Mouse (Mus musculus) hindbrain, embryonic 16.5 days (tissue): ENCODE results near the gene Gpr152. TPM values are rescaled to one million over a fixed set of nuclear protein-coding genes. Genes with fewer than 3 reads are reported as not detected.
"Not testable (repeated sequence)": the region's sequence is repeated elsewhere in the genome, so short reads cannot be mapped to it uniquely, and the experiment has no call there.

ENCODE experiments used
- ATAC-seq: fragments of 200-750 bp; cut with Nextera tagmentation; 2 replicates; pipeline ENCODE4 v1.8.0; 2017; ENCODE audit warnings: moderate TSS enrichment, moderate library complexity
- H3K27ac ChIP-seq: fragments of 300-500 bp; sonication (generic); 2 replicates; pipeline ENCODE4 v1.5.1; 2014; ENCODE audit warnings: low read depth, mild to moderate bottlenecking, control low read depth, low read length, moderate library complexity
- H3K27me3 ChIP-seq: fragments of 300-500 bp; sonication (generic); replicated peaks from 2 replicates; pipeline ENCODE4 v1.6.1; 2014; ENCODE audit warnings: low read length; ENCODE audit not compliant: control insufficient read depth, insufficient read depth
- H3K36me3 ChIP-seq: fragments of 300-500 bp; sonication (generic); 2 replicates; pipeline ENCODE4 v1.6.1; 2014; ENCODE audit warnings: mild to moderate bottlenecking, low read length, moderate library complexity, mixed read lengths; ENCODE audit not compliant: control insufficient read depth, insufficient read depth
- H3K4me1 ChIP-seq: fragments of 300-500 bp; sonication (generic); 2 replicates; pipeline ENCODE4 v1.6.1; 2014; ENCODE audit warnings: low read depth, low read length; ENCODE audit not compliant: control insufficient read depth, insufficient read depth
- H3K4me2 ChIP-seq: fragments of 300-500 bp; sonication (generic); 2 replicates; pipeline ENCODE4 v1.6.1; 2014; ENCODE audit warnings: mild to moderate bottlenecking, low read length, control low read depth, moderate library complexity
- H3K4me3 ChIP-seq: fragments of 300-500 bp; sonication (generic); 2 replicates; pipeline ENCODE4 v1.5.1; 2014; ENCODE audit warnings: mild to moderate bottlenecking, low read length, control low read depth, moderate library complexity
- H3K9ac ChIP-seq: fragments of 300-500 bp; sonication (generic); 2 replicates; pipeline ENCODE4 v1.6.1; 2014; ENCODE audit warnings: low read depth, mild to moderate bottlenecking, control low read depth, low read length, moderate library complexity
- H3K9me3 ChIP-seq: fragments of 300-500 bp; sonication (generic); 2 replicates; pipeline ENCODE4 v1.6.1; 2014; ENCODE audit warnings: mild to moderate bottlenecking, low read length, moderate library complexity; ENCODE audit not compliant: control insufficient read depth
- WGBS: fragments of 180-500 bp; shearing (Covaris S2); extraction: QIAGEN DNeasy Blood & Tissue Kit; methylation state at CpG from one replicate; pipeline ENCODE4 v1.1.7; 2014; 5-methylcytosine and 5-hydroxymethylcytosine counted together
- polyA plus RNA-seq: library from polyadenylated mRNA; unstranded; fragments of >200 nt; fragmentation: Nextera tagmentation; extraction: Ambion mirVana; gene quantifications from 2 replicates; pipeline ENCODE4 v1.2.1, GENCODE M21; 2015

Gene Gpr152
- polyA plus RNA-seq, 1 experiment from 2014 or later, result not detected

DNA sequence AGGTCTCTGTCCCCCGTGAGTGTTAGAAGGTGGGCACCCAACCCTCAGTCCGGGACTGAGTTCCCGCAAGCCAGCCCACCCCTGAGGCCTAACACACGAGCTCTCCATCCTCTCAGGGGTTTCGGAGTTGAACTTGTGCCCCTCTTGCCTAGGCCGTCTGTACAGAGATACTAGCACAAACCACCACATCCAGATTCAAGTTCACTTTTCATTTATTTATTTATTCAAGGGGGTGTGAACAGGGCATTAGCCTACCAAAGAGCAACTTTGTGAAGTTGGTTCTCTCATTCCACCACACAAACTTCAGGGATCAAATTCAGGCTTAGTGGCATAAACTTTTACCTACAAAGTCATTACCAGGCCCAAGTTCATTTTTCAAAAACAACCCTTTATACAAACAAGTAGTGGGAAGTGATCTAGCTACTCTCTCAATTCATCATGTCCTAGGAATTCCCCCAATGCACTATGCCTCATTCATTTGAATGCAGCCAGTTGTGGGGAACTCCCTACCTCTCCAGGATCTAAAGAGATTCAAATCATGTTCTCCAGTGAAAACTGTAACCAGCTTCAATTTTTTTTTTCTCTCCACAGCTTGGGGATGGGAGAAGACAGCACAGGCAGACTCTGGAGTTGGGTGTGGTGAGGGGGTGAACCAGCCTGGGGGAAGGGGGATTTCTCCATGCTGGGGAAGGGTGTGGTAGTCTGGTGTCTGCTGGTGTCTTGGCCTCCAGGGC lies 4.2 kb upstream of the Gpr152 start:
- not testable (repeated sequence) for H3K4me1 ChIP-seq, H3K9me3 ChIP-seq, H3K4me2 ChIP-seq, H3K27me3 ChIP-seq, H3K4me3 ChIP-seq, H3K27ac ChIP-seq, H3K9ac ChIP-seq, ATAC-seq
- H3K36me3 ChIP-seq, result 0 out of 2 replicates have a peak, but pooled peaks cover 17% of the 10 kb centered on the region
- WGBS, result 82% methylated on average over 6 of the region's 6 CpGs

DNA sequence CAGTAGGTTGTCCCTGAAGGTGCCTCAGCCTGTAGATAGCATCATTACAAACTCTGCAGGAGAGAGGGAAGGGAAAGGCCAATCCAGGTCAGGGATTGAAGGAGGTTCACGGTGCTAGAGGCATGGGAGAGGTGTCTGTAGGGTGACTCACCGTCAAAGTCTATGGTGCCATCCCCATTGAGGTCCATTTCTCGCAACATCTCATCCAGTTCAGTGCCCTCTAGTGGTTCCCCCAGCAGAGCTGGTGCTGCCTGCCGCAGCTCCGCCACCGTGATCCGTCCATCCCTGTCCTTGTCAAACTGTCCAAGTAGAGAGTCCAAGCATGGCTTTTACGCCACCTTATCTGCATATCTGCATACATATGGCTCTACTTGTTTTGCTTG lies 3.6 kb upstream of the Gpr152 start:
- not testable (repeated sequence) for H3K4me2 ChIP-seq, H3K9ac ChIP-seq, H3K9me3 ChIP-seq, ATAC-seq, H3K27me3 ChIP-seq, H3K4me1 ChIP-seq, H3K4me3 ChIP-seq, H3K27ac ChIP-seq
- 21% methylated on average over 7 of the region's 8 CpGs for WGBS
- H3K36me3 ChIP-seq, result 0 out of 2 replicates have a peak, but pooled peaks cover 15% of the 10 kb centered on the region

DNA sequence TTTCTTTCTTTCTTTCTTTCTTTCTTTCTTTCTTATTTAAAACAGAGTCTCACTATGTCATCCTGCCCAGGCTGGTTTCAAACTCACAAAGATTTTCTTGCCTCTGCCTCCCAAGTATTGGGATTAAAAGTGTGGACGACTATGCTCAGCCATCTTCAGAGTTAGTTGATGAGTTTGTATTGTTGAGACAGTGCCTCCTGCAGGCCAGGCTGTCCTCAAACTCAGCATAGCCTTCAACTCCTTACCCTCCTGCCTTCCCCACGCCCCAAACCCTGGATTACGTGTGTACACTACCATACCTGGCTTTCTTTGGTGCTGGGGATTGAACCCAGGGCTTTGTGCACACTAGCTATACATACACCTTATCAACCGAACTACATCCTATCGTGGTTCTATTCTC lies 3.1 kb upstream of the Gpr152 start:
- H3K9me3 ChIP-seq, result no peaks in the 10 kb centered on the region
- H3K4me3 ChIP-seq, result no peak overlapping the region
- no peak overlapping the region for H3K27ac ChIP-seq
- 0 out of 2 replicates have a peak, but pooled peaks cover 10% of the 10 kb centered on the region for H3K36me3 ChIP-seq
- 80% methylated on average over 5 of the region's 5 CpGs for whole genome bisulfite sequencing
- H3K4me1 ChIP-seq, result no peaks in the 10 kb centered on the region; the same call in 1 of the 2 replicates
- H3K27me3 ChIP-seq, result no peaks in the 10 kb centered on the region
- H3K4me2 ChIP-seq, result no peak overlapping the region
- H3K9ac ChIP-seq, result no peak overlapping the region
- no peak for ATAC-seq

DNA sequence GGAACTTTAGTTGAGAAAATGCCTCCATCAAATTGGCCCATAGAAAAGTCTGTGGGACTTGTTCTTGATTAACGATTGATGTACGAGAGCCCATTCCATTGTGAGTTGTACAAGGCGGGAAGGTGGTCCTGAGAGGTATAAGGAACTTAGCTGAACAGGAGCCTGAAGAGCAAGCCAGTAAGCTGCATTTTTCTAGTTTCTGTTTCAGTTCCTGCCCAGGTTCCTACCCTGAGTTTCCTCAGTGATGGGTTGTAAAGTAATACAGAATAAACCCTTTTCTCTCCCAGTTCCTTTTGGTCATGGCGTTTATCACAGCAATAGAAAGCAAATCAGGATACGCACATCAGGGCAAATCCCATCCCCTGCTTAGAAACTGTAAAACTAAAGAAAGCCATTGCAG lies 1.7 kb upstream of the Gpr152 start:
- no peak for ATAC-seq
- H3K36me3 ChIP-seq, result 0 out of 2 replicates have a peak, but pooled peaks cover under 1% of the 10 kb centered on the region

DNA sequence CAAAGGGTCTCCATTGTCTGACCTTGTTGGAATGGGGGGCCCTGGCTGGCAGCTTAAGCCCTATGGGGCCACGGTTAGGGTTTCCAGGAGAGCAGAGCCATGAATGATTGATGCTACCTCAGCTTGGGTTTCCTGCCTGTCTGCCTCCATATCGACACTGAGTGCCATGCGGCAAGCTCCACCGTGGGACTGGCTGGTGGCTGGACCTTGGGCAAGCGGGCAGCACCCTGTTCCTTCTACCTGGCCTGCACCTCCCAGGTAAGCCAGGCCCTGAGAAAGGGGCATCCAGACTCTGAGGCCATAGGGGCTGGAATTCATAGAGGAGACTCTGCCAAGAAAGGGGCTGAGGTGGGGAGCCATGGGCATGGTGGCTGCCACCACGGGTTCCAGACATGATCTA lies 560 bp downstream of the Gpr152 start:
- Histone ChIP-seq H3K27ac (no peak overlapping the region), H3K4me3 (no peak overlapping the region), H3K9ac (no peak overlapping the region), H3K4me2 (no peak overlapping the region), H3K4me1 (no peaks in the 10 kb centered on the region; the same call in 1 of the 2 replicates), H3K27me3 (no peaks in the 10 kb centered on the region), H3K9me3 (no peaks in the 10 kb centered on the region), H3K36me3 (no peaks in the 10 kb centered on the region)
- 87% methylated on average over 6 of the region's 6 CpGs for WGBS
- no peak for ATAC-seq

More for the DNA sequence above, 1.7 kb upstream of the Gpr152 start:
- no peaks in the 10 kb centered on the region for H3K27me3 ChIP-seq
- H3K9ac ChIP-seq, result no peak overlapping the region
- no peaks in the 10 kb centered on the region; the same call in 1 of the 2 replicates for H3K4me1 ChIP-seq
- no peak overlapping the region for H3K27ac ChIP-seq
- 79% methylated on average over 5 of the region's 5 CpGs for WGBS
- no peak overlapping the region for H3K4me2 ChIP-seq
- no peak overlapping the region for H3K4me3 ChIP-seq
- H3K9me3 ChIP-seq, result no peaks in the 10 kb centered on the region

DNA sequence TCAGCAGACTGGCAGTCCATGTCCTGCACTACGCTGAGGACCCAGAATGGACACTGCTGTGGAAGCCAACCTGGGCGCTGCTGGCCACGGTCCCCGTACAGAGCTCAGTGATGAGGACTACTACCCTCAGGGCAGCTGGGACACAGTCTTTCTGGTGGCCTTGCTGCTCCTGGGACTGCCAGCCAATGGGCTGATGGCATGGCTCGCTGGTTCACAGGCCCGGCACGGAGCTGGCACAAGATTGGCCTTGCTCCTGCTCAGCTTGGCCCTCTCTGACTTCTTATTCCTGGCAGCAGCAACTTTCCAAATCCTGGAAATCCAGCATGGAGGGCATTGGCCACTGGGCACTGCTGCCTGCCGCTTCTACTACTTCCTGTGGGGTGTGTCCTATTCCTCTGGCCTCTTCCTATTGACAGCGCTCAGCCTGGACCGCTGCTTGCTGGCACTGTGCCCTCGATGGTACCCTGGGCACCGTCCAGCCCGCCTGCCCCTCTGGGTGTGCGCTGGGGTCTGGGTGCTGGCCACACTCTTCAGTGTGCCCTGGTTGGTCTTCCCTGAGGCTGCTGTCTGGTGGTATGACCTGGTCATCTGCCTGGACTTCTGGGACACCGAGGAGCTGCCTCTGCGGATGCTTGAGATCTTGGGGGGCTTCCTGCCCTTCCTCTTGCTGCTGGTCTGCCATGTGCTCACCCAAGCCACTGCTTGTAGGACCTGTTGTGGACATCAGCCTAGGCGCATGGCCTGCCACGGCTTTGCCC lies 3.0 kb downstream of the Gpr152 start:
- Histone ChIP-seq H3K4me2 (no peak overlapping the region), H3K36me3 (no peaks in the 10 kb centered on the region), H3K4me1 (peaks cover under 1% of the 10 kb centered on the region; the same call in 1 of the 2 replicates), H3K9ac (no peak overlapping the region), H3K4me3 (no peak overlapping the region), H3K9me3 (no peaks in the 10 kb centered on the region), H3K27me3 (no peaks in the 10 kb centered on the region), H3K27ac (no peak overlapping the region)
- ATAC-seq, result no peak
- WGBS, result 87% methylated on average over 18 of the region's 18 CpGs

DNA sequence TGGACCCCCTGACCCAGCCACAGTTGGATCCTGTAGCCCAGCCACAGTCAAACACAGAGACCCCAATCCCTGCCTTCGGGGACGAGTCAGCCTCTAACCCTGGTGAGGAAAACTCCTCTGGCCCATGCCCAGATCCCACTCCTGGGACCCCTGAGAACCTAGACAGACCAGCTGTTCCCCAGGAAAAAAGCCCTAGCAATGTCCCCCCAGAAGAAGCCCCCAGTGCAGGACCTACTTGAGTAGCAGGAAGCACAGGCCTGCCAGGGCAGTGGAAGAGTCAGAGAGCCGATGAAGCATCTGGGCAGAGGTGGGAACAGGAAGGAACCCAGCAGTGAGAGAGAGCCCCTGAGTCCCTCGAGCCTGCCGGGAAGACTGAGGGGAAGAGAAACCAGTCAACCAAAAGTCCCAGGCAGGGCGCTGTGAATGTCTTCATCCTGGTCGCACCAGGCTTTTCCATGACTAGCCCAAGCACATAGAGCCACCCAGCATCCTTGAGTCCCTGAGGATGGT lies 4.2 kb downstream of the Gpr152 start, which contains the start of gene Cabp4:
TSS of gene Cabp4 (minus strand) at position 275 of the 510 bp plus-strand sequence.
- WGBS, result 82% methylated on average over 7 of the region's 7 CpGs

DNA sequence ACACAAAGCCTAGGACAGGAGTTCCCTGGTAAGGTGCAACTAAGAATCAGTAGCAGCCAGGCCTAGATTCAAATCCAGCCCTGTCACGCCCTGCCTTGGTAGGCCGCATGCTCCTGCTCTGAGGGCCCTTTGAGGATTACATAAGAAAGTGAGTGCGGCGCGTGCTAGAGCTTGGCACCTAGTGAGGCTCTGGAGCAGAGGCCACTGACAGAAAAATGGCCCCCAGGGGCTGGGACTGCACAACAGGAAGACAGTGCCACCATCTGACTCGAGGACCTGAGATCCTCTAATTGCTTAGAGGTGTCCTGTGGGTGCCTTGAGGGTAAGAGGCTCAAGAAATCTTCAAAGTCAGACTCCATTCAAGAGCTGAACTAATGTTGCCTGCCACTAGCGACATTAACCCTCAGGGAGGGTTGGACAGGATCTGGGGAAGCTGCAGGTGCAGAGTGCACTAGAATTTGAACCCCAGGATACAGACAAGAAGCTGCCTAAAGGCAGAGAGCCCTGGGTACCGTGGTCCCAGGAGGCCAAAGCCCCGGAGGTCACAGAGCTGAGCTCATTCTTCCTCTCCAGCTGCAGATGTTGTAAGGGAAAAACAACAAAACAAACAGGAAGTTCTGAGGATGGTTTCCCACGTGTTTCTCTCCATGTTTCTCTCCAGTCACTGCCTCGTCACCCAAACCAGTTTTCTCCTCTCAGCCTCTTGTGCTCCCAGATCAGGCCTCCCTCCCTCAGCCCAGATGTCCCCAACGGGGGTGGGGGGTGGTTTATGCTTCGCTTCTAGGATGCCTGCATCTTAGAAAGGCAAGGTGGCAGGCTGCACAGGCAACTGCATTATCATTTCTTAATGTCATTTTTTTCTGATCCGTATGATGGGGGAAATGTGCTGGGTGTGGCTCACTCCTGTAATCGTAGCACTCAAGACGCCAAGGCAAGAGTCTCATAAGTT lies 5.2 kb downstream of the Gpr152 start:
- ATAC-seq, result no peak
- H3K9me3 ChIP-seq, result no peaks in the 10 kb centered on the region
- 83% methylated on average over 16 of the region's 16 CpGs for WGBS
- no peak overlapping the region for H3K4me2 ChIP-seq
- H3K4me3 ChIP-seq, result no peak overlapping the region
- H3K27me3 ChIP-seq, result no peaks in the 10 kb centered on the region
- no peak overlapping the region for H3K27ac ChIP-seq
- H3K36me3 ChIP-seq, result no peaks in the 10 kb centered on the region
- no peak overlapping the region for H3K9ac ChIP-seq
- H3K4me1 ChIP-seq, result peaks cover 14% of the 10 kb centered on the region

More for the DNA sequence above, 4.2 kb downstream of the Gpr152 start, which contains the start of gene Cabp4:
- Histone ChIP-seq H3K4me3 (no peak within 1 kb of the TSS), H3K4me1 (peaks cover 6% of the 10 kb centered on the region), H3K9me3 (no peaks in the 10 kb centered on the region), H3K36me3 (no peaks in the 10 kb centered on the region), H3K9ac (no peak within 1 kb of the TSS), H3K27ac (no peak within 1 kb of the TSS), H3K27me3 (no peaks in the 10 kb centered on the region), H3K4me2 (no peak within 1 kb of the TSS)
- no peak for ATAC-seq
